Mouse (Mus musculus) stomach, postnatal 0 days (tissue): ENCODE measurements at regions not wholly inside any gene's neighbourhood (a gene's known extent, or its start where the extent isn't known, plus 50 kb on each side); places are given as distances from the start of the nearest gene placed in this dataset.

Experiments used
- ATAC-seq: fragments of 200-750 bp; cut with Nextera tagmentation; 2 replicates; pipeline ENCODE4 v1.8.0; 2017; ENCODE audit not compliant: low FRiP score, low TSS enrichment
- DNase-seq: peaks from one replicate; pipeline ENCODE4 v3.0.0-alpha.2; 2016; ENCODE audit warnings: low spot score
- H3K27ac ChIP-seq: fragments of 300-500 bp; sonication (generic); replicated peaks from 2 replicates; pipeline ENCODE4 v1.5.1; 2014; ENCODE audit warnings: mild to moderate bottlenecking, control low read depth
- H3K27me3 ChIP-seq: fragments of 300-500 bp; sonication (generic); 2 replicates; pipeline ENCODE4 v1.6.1; 2014; ENCODE audit warnings: low read length; ENCODE audit not compliant: control insufficient read depth, insufficient read depth
- H3K36me3 ChIP-seq: fragments of 300-500 bp; sonication (generic); 2 replicates; pipeline ENCODE4 v1.6.1; 2014; ENCODE audit warnings: low read length, mixed read lengths; ENCODE audit not compliant: control insufficient read depth, insufficient read depth
- H3K4me1 ChIP-seq: fragments of 300-500 bp; sonication (generic); replicated peaks from 2 replicates; pipeline ENCODE4 v1.6.1; 2014; ENCODE audit warnings: antibody characterized with exemption; ENCODE audit not compliant: control insufficient read depth, insufficient read depth
- H3K4me2 ChIP-seq: fragments of 300-500 bp; sonication (generic); replicated peaks from 2 replicates; pipeline ENCODE4 v1.6.1; 2014; ENCODE audit warnings: low read depth, mild to moderate bottlenecking, control low read depth, moderate library complexity
- H3K4me3 ChIP-seq: fragments of 300-500 bp; sonication (generic); 2 replicates; pipeline ENCODE4 v1.5.1; 2014; ENCODE audit warnings: low read depth, low read length, control low read depth
- H3K9ac ChIP-seq: fragments of 300-500 bp; sonication (generic); 2 replicates; pipeline ENCODE4 v1.6.1; 2014; ENCODE audit warnings: mild to moderate bottlenecking, low read length, control low read depth, mixed read lengths
- H3K9me3 ChIP-seq: fragments of 300-500 bp; sonication (generic); 2 replicates; pipeline ENCODE4 v1.6.1; 2016; ENCODE audit warnings: low read length; ENCODE audit not compliant: control insufficient read depth
- CTCF ChIP-seq: IDR thresholded peaks from 2 replicates; pipeline ENCODE4 v1.5.1; 2016; ENCODE audit warnings: antibody characterized with exemption, low read depth, mild to moderate bottlenecking, moderate library complexity
- EP300 ChIP-seq: optimal IDR thresholded peaks from 2 replicates; pipeline ENCODE3; 2016; ENCODE audit warnings: antibody characterized with exemption
- whole genome bisulfite sequencing: fragments of 180-500 bp; shearing (Covaris S2); extraction: QIAGEN DNeasy Blood & Tissue Kit; methylation state at CpG from one replicate; pipeline ENCODE4 v1.1.7; 2014; 5-methylcytosine and 5-hydroxymethylcytosine counted together

DNA sequence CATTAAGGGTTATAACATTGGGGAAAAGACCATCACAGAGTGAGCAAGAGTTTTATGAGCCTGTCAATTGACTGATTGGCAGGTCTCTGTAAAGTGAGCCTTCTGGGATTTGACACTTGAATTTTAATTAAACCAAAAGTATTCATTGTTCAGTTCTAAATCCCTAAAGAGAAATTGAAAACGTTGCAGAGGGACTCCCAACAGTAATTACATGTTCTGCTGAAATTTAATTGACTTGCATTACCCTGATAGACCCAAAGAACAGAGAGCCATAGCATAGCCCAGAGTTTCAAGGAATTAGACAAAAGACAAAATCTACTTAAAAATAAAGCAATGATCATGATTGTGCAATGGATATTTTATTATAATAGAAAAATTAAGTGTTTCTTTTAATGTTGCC, 444.2 kb downstream of the Trim52 start:
- Histone ChIP-seq H3K4me3 (no peak overlapping the region), H3K9ac (no peak overlapping the region), H3K36me3 (no peaks in the 10 kb centered on the region), H3K4me2 (no peak overlapping the region), H3K9me3 (no peaks in the 10 kb centered on the region), H3K27ac (no peak overlapping the region), H3K27me3 (no peaks in the 10 kb centered on the region), H3K4me1 (no peaks in the 10 kb centered on the region)
- no peak for DNase-seq
- TF ChIP-seq CTCF (no peak), EP300 (no peak)
- 25% methylated on average over 1 of the region's 1 CpGs for WGBS
- ATAC-seq = no peak

GRCm38 (mm10) chr14:106579281-106579680, 473.3 kb downstream of the Trim52 start:
- no peak for TF ChIP-seq CTCF
- no peak for TF ChIP-seq EP300
- Histone ChIP-seq H3K4me2 (no peak overlapping the region), H3K9me3 (no peaks in the 10 kb centered on the region)

GRCm38 (mm10) chr14:106581886-106582285, 475.9 kb downstream of the Trim52 start:
- no peak for DNase-seq
- Histone ChIP-seq H3K9ac (no peak overlapping the region), H3K4me3 (no peak overlapping the region), H3K4me1 (no peaks in the 10 kb centered on the region), H3K36me3 (no peaks in the 10 kb centered on the region), H3K9me3 (no peaks in the 10 kb centered on the region), H3K27ac (no peak overlapping the region), H3K4me2 (no peak overlapping the region), H3K27me3 (no peaks in the 10 kb centered on the region)
- ATAC-seq = no peak
- TF ChIP-seq EP300 (no peak), CTCF (no peak)
- 77% methylated on average over 6 of the region's 6 CpGs for WGBS

More at GRCm38 (mm10) chr14:106579281-106579680, 473.3 kb downstream of the Trim52 start:
- Histone ChIP-seq H3K9ac (no peak overlapping the region), H3K27ac (no peak overlapping the region), H3K27me3 (no peaks in the 10 kb centered on the region), H3K4me3 (no peak overlapping the region), H3K4me1 (no peaks in the 10 kb centered on the region), H3K36me3 (no peaks in the 10 kb centered on the region)
- DNase-seq (no peak), ATAC-seq (no peak)
- 51% methylated on average over 2 of the region's 2 CpGs for WGBS

- ATAC-seq (no peak), DNase-seq (no peak)
- Histone ChIP-seq H3K27ac (no peak overlapping the region), H3K9ac (no peak overlapping the region), H3K4me1 (no peaks in the 10 kb centered on the region), H3K27me3 (no peaks in the 10 kb centered on the region), H3K36me3 (no peaks in the 10 kb centered on the region), H3K9me3 (no peaks in the 10 kb centered on the region), H3K4me3 (no peak overlapping the region), H3K4me2 (no peak overlapping the region)
- TF ChIP-seq CTCF (no peak), EP300 (no peak)
- 80% methylated on average over 9 of the region's 9 CpGs for WGBS
These were observed 487.4 kb downstream of the Trim52 start for GRCm38 (mm10) chr14:106593352-106593751.

DNA sequence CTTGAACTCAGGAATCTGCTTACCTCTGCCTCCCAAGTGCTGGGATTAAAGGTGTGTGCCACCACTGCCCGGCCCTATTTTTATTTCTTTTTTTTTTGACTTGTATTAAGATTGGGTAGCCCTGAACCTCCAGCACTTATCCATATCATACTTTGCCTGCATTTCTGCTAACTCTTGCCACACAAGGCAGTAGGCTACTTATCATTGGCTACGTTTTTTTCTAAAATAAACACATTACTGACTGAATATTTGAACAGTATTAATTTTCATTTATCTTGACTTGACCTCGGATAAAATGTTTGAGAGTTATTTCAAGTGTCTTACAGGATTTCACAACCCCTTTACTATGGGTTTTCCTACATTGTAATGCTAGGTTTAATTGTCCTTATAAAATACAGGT, 488.0 kb downstream of the Trim52 start:
- no peak for DNase-seq
- no peaks in the 10 kb centered on the region for H3K36me3 ChIP-seq
- H3K4me2 ChIP-seq = no peak overlapping the region
- TF ChIP-seq CTCF (no peak), EP300 (no peak)
- no peaks in the 10 kb centered on the region for H3K27me3 ChIP-seq
- ATAC-seq = no peak
- 41% methylated on average over 3 of the region's 3 CpGs for WGBS
- no peak overlapping the region for H3K4me3 ChIP-seq
- no peak overlapping the region for H3K9ac ChIP-seq
- H3K9me3 ChIP-seq = no peaks in the 10 kb centered on the region
- H3K4me1 ChIP-seq = no peaks in the 10 kb centered on the region
- no peak overlapping the region for H3K27ac ChIP-seq

DNA sequence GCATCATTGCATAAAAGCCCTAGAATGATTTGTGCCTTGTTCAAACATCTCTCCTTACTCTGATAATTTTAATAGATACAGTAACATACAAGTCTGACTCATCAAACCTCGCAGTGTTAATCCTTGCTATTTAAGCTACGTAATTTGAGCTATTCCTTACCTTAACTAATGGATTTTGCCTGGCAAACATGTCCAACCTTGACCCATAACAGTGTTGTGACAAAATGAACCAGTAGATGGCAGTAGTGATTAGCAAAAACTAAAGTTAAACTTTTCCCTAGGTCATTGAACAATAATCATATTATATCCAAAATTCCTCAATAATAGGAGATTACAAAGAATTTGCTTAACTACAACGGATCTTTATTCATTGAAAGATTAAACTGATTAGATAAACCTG, 501.0 kb downstream of the Trim52 start:
- Histone ChIP-seq H3K9me3 (no peaks in the 10 kb centered on the region), H3K4me1 (no peaks in the 10 kb centered on the region), H3K27me3 (no peaks in the 10 kb centered on the region), H3K9ac (no peak overlapping the region), H3K27ac (no peak overlapping the region), H3K4me2 (no peak overlapping the region), H3K36me3 (no peaks in the 10 kb centered on the region), H3K4me3 (no peak overlapping the region)
- no peak for DNase-seq
- WGBS = 3% methylated on average over 3 of the region's 3 CpGs
- TF ChIP-seq CTCF = peak; percentile 81
- TF ChIP-seq EP300 = no peak
- ATAC-seq = no peak
